8 mouse cellular contexts compared by ENCODE assay signal in genomic region chr3:103914732-103915508, GRCm38 (mm10). TPM values are rescaled to one million over a fixed set of nuclear protein-coding genes. Genes with fewer than 3 reads are reported as not detected.
DNase-seq lines count a peak whose midpoint lies in the region; ATAC-seq and TF ChIP-seq lines count a peak whose summit lies in the region.

No protein-coding gene starts in this region.

- TF ChIP-seq CTCF in embryonic fibroblast, embryonic 13.5 days (IDR thresholded peaks at IDR 0.05; ENCODE audit: borderline replicate concordance, insufficient read depth, low read length), result no peak

- H3K4me3 ChIP-seq in embryonic fibroblast, embryonic 13.5 days (ENCODE audit: insufficient read depth, low read length), result peak overlapping the region; percentile 78
- peak overlapping the region; percentile 95 for H3K4me3 ChIP-seq in heart, embryonic 15.5 days
- peak overlapping the region; percentile 99 for H3K4me3 ChIP-seq in lung, embryonic 16.5 days (ENCODE audit: low read length)

- H3K4me1 ChIP-seq in embryonic fibroblast, embryonic 13.5 days (ENCODE audit: control insufficient read depth, insufficient read depth, low read length), result no peaks in the 10 kb centered on the region
- H3K4me1 ChIP-seq in heart, embryonic 15.5 days (replicated peaks), result peaks cover 13% of the 10 kb centered on the region
- peaks cover 10% of the 10 kb centered on the region for H3K4me1 ChIP-seq in lung, embryonic 16.5 days (replicated peaks; ENCODE audit: control insufficient read depth, insufficient read depth, low read length)

- H3K4me2 ChIP-seq in heart, embryonic 15.5 days, result peak overlapping the region; percentile 69
- H3K4me2 ChIP-seq in lung, embryonic 16.5 days (ENCODE audit: low read depth, low read length), result peak overlapping the region; percentile 74

- 0 out of 2 replicates have a peak, but pooled peaks cover 2% of the 10 kb centered on the region for H3K36me3 ChIP-seq in heart, embryonic 15.5 days
- no peaks in the 10 kb centered on the region; the same call in 1 of the 2 replicates for H3K36me3 ChIP-seq in lung, embryonic 16.5 days (ENCODE audit: control insufficient read depth, insufficient read depth, low read length)

- peak; percentile 71 for ATAC-seq in cerebellum, adult (ENCODE audit: insufficient number of reproducible peaks, low FRiP score, low TSS enrichment)
- ATAC-seq in heart, embryonic 15.5 days (replicated peaks; ENCODE audit: insufficient number of reproducible peaks, insufficient read depth, low FRiP score, low read depth), result peak; percentile 24
- peak; percentile 53 for ATAC-seq in lung, embryonic 16.5 days (ENCODE audit: low read depth)

- no peaks in the 10 kb centered on the region for H3K9me3 ChIP-seq in heart, embryonic 15.5 days (replicated peaks)
- H3K9me3 ChIP-seq in lung, embryonic 16.5 days (ENCODE audit: control insufficient read depth, low read length), result no peaks in the 10 kb centered on the region

- WGBS in heart, embryonic 15.5 days, result under 1% methylated on average over 59 of the region's 60 CpGs
- under 1% methylated on average over 51 of the region's 60 CpGs for WGBS in lung, embryonic 16.5 days

- no peak for DNase-seq in cerebellum, adult 8-10 months
- DNase-seq in WW6 (ENCODE audit: low read depth, low spot score), result peak; percentile 33
- peak; percentile 43 to 49 for DNase-seq in layer of hippocampus, adult 18-20 months (ENCODE audit: low spot score in 2 of 2)
- DNase-seq in ovary, postnatal 14 days (ENCODE audit: low spot score), result peak; percentile 41

- TF ChIP-seq POLR2A in embryonic fibroblast, embryonic 13.5 days (IDR thresholded peaks at IDR 0.05; ENCODE audit: low read depth, low read length), result peak; percentile 25; the same call in 1 of the 2 replicates

- peak overlapping the region; percentile 41 for H3K27ac ChIP-seq in embryonic fibroblast, embryonic 13.5 days (ENCODE audit: insufficient read depth, low read length)
- H3K27ac ChIP-seq in heart, embryonic 15.5 days, result peak overlapping the region; percentile 94
- H3K27ac ChIP-seq in lung, embryonic 16.5 days (ENCODE audit: low read length), result peak overlapping the region; percentile 93

- H3K9ac ChIP-seq in heart, embryonic 15.5 days, result peak overlapping the region; percentile 92
- peak overlapping the region; percentile 97 for H3K9ac ChIP-seq in lung, embryonic 16.5 days (ENCODE audit: low read length)

- H3K27me3 ChIP-seq in heart, embryonic 15.5 days, result no peaks in the 10 kb centered on the region
- no peaks in the 10 kb centered on the region for H3K27me3 ChIP-seq in lung, embryonic 16.5 days (ENCODE audit: control insufficient read depth, insufficient read depth, low read depth, low read length)

RNA-seq across cellular contexts. Expression of gene Rsbn1, which starts 1.0 kb away (rescaled TPM):
- polyA plus RNA-seq in embryonic fibroblast, embryonic 13.5 days (2011; ENCODE audit: insufficient read length, low read depth, missing spikeins), result 10.1 and 11.9 TPM in 2 replicates
- 5.7 and 5.8 TPM in 2 replicates for polyA plus RNA-seq in heart, embryonic 15.5 days (2015; fragmentation: Nextera tagmentation; extraction: Ambion mirVana)
- total RNA-seq in layer of hippocampus, adult 18-20 months (2021), result 10 to 100 TPM; 22.1 to 25.9 TPM
- 7.7 and 8.9 TPM in 2 replicates for polyA plus RNA-seq in lung, embryonic 16.5 days (2015; fragmentation: Nextera tagmentation; extraction: Ambion mirVana)

RNA-seq across cellular contexts. Expression of gene Phtf1, which starts 53.0 kb away (rescaled TPM):
- 47.7 and 53.1 TPM in 2 replicates for polyA plus RNA-seq in embryonic fibroblast, embryonic 13.5 days (2011; ENCODE audit: insufficient read length, low read depth, missing spikeins)
- polyA plus RNA-seq in heart, embryonic 15.5 days (2015; fragmentation: Nextera tagmentation; extraction: Ambion mirVana), result 12.8 and 18.2 TPM in 2 replicates
- total RNA-seq in layer of hippocampus, adult 18-20 months (2021), result 10 to 100 TPM; 42.4 to 43.7 TPM
- polyA plus RNA-seq in lung, embryonic 16.5 days (2015; fragmentation: Nextera tagmentation; extraction: Ambion mirVana), result 23.1 and 24.3 TPM in 2 replicates

RNA-seq across cellular contexts. Expression of gene Ptpn22, which starts 55.3 kb away (rescaled TPM):
- polyA plus RNA-seq in embryonic fibroblast, embryonic 13.5 days (2011; ENCODE audit: insufficient read length, low read depth, missing spikeins), result 0.28 and 0.62 TPM in 2 replicates
- polyA plus RNA-seq in heart, embryonic 15.5 days (2015; fragmentation: Nextera tagmentation; extraction: Ambion mirVana), result 0.93 and 3.4 TPM in 2 replicates
- under 1 TPM; 0.68 to 0.89 TPM for total RNA-seq in layer of hippocampus, adult 18-20 months (2021)
- 1.4 and 3.1 TPM in 2 replicates for polyA plus RNA-seq in lung, embryonic 16.5 days (2015; fragmentation: Nextera tagmentation; extraction: Ambion mirVana)

Comparison
In these comparisons a context has a peak if more than half of its experiments do, and no peak if none do; other contexts are left out.
1. H3K27ac ChIP-seq: peak in every context shown above with its lines; median percentile 94 in heart, embryonic 15.5 days; 93 in lung, embryonic 16.5 days; 41 in embryonic fibroblast, embryonic 13.5 days.